Mouse (Mus musculus) embryonic fibroblast, embryonic 13.5 days (primary cell): ENCODE data around the gene Olfr56.

Source experiments
- CTCF ChIP-seq: IDR thresholded peaks from 2 replicates; pipeline ENCODE4 v1.5.1; 2011; ENCODE audit warnings: mild to moderate bottlenecking, control low read depth, low read length, moderate library complexity, borderline replicate concordance; ENCODE audit not compliant: insufficient read depth
- POLR2A ChIP-seq: IDR thresholded peaks from 2 replicates; pipeline ENCODE4 v1.6.1; 2011; ENCODE audit warnings: low read depth, mild to moderate bottlenecking, control low read depth, low read length, moderate library complexity

- no peak for TF ChIP-seq POLR2A
- no peak for TF ChIP-seq CTCF
Observed at GRCm38 (mm10) chr11:49087830-49088616, 109.3 kb downstream of the Olfr56 start.
